Mouse (Mus musculus) embryonic fibroblast, embryonic 13.5 days (primary cell): ENCODE measurements at regions not wholly inside any gene's neighbourhood (a gene's known extent, or its start where the extent isn't known, plus 50 kb on each side); places are given as distances from the start of the nearest gene placed in this dataset.
A peak's percentile ranks its signal among the peaks of the same experiment; 100 is the strongest.

ENCODE experiments used
- H3K27ac ChIP-seq: 2 replicates; pipeline ENCODE4 v1.5.1; 2012; ENCODE audit warnings: low read length, control low read depth, inconsistent platforms; ENCODE audit not compliant: insufficient read depth
- H3K4me1 ChIP-seq: 2 replicates; pipeline ENCODE4 v1.6.1; 2011; ENCODE audit warnings: low read length; ENCODE audit not compliant: control insufficient read depth, insufficient read depth
- H3K4me3 ChIP-seq: 2 replicates; pipeline ENCODE4 v1.5.1; 2011; ENCODE audit warnings: mild to moderate bottlenecking, control low read depth, low read length; ENCODE audit not compliant: insufficient read depth
- CTCF ChIP-seq: IDR thresholded peaks from 2 replicates; pipeline ENCODE4 v1.5.1; 2011; ENCODE audit warnings: mild to moderate bottlenecking, control low read depth, low read length, moderate library complexity, borderline replicate concordance; ENCODE audit not compliant: insufficient read depth
- POLR2A ChIP-seq: IDR thresholded peaks from 2 replicates; pipeline ENCODE4 v1.6.1; 2011; ENCODE audit warnings: low read depth, mild to moderate bottlenecking, control low read depth, low read length, moderate library complexity

DNA sequence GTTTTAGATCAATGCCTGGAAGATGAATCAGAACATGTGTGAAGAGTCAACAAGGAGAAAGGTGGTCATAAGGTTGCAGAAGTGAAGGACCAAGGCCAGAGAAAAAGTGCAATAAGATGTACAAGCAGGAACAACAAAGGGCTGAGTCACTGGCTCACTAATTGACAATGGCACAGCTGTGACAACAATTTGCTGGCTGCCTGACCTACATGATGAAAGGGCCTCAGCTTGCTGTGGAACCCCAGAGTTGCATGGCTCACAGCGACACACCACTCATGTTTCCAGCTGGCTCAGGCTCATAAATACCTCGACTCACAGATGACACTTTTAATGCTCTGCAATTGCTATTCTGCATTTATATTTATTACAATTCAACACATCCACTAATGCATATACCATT, 799.3 kb upstream of the Nr2f1 start:
- TF ChIP-seq CTCF, result no peak
- peaks cover 2% of the 10 kb centered on the region; the same call in 1 of the 2 replicates for H3K4me1 ChIP-seq
- no peak overlapping the region for H3K4me3 ChIP-seq
- no peak overlapping the region for H3K27ac ChIP-seq

DNA sequence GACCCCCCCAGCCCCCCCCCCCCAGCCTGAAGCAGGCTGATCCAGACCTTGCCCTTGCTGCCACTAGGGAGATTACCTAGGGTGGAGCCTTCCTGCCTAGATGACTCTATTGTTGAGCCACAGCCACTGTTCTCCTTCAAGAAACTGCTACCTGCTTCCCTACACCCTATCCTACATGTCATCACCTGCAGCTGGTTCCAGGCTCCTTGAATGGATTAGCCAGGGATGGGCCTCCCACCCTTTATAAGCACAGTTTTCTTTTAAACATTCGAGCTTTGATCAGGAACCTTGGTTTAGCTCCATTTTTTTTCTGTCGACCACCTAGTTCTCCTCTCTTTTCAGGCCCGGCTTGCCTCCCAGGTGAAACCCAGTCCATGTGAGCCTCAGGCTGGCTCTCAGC, 792.8 kb upstream of the Nr2f1 start:
- H3K4me1 ChIP-seq, result no peaks in the 10 kb centered on the region
- no peak for TF ChIP-seq POLR2A
- no peak for TF ChIP-seq CTCF
- no peak overlapping the region for H3K4me3 ChIP-seq
- H3K27ac ChIP-seq, result no peak overlapping the region

DNA sequence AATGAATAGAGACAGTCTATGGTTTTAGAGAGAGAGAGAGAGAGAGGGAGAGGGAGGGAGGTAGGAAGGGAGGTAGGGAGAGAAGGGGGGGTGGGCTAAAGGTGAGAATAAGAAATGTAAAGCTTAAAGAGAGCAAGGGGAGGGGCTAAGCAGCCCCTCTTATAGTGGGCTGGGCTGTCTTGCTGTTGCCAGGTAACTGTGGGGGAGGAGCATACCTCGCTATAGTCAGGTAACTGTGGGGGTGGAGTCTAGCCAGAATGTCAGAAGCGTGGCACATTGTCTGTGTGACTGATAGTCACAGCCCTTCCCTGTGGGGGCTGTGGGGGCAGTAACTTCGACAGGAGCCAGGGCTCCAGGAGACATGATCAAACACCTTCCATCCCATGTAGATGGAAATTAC, 786.4 kb upstream of the Nr2f1 start:
- H3K4me3 ChIP-seq, result no peak overlapping the region
- TF ChIP-seq POLR2A, result no peak
- no peak overlapping the region for H3K27ac ChIP-seq
- no peaks in the 10 kb centered on the region for H3K4me1 ChIP-seq

DNA sequence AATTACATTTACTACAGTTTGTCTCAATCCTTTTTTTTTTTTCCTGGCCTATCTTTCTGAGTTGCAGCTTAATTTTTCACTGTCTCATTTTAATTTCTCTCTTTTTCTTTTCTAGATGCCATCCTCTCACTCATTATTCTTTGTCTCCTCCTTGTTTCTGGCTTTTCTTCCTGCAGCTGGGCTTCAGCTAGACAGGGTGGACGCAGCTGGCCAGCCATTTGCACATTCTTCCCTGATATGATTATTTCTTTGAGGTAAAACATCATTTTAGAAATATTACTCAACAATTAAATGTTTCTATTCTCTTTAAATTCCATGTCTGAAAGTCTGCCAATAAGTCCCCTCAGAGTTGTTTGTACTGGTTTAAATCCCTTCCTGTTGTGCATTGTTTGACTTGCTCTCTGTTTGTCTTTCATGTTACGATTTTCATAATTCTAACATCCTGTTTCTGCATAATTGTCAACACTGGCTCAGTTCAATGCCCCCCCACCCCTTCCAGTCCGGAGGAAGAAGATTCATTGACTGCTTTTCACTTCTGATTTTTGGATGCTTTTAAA, 777.7 kb upstream of the Nr2f1 start:
- no peaks in the 10 kb centered on the region for H3K4me1 ChIP-seq
- peak overlapping the region; percentile 34; the same call in 1 of the 2 replicates for H3K27ac ChIP-seq
- TF ChIP-seq POLR2A, result no peak
- TF ChIP-seq CTCF, result no peak
- no peak overlapping the region for H3K4me3 ChIP-seq

DNA sequence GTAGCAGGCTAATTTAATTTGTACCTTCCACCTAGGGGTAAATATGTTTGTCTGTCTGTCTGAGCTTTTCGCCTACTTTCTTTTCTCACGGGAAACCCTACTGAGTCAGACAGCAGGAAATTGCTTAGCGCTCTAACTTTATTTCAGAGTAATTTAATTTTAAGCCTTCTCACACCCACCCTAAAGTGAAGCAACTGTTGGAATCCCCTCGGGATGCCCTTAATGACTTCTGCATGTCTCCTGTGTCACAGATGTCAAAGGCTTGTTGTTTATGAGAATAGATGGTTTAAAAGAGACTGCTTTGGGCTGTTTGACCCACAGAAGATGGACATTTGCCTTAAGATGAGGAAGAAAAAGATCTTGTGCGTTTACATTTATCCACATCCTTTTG, 738.8 kb upstream of the Nr2f1 start:
- H3K27ac ChIP-seq, result no peak overlapping the region
- TF ChIP-seq CTCF (no peak), POLR2A (no peak)
- H3K4me1 ChIP-seq, result no peaks in the 10 kb centered on the region; the same call in 1 of the 2 replicates
- H3K4me3 ChIP-seq, result no peak overlapping the region

DNA sequence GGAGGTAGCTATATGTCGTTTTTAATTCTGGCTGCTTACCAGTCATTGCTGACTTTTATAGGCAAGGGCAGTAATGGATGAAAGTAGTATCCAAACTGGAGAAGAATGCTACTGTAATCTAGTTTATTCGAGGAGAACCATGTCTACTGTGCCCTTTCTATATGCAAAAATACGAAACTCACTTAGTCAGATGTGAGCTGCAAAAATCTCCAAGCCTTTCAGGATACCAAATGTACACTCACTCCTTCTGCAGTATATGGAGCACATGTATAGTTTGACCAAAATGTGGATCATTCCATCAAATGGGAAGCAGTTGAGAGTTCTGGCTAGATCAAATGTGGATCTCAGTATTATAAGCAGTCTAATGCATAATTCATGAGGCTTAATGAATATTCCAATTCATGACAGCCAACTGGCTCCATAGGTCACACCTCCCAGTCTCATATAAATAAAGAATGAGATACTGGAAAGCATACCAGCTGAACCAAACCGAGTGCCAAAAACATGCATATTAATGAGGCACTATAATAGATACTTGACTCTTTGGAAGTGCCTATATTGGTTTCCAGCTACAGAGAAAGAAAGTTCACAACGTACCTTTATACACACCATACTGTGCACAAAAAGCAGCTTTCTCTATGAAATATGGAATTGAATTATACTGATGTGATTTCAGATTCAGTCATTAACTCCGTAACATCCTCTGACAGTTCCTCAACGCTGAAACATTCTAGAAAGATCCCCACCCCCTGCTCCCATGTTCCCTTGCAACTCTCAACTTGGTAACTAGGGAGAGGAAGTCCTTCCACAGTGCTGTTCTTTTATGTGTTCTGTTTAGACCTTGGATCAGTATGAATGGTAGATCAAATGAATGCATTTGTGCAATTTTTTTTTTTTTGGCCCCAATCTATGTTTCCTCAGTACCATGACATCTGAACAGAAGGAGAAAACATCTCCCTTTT, 738.1 kb upstream of the Nr2f1 start:
- TF ChIP-seq POLR2A (no peak), CTCF (no peak)
- Histone ChIP-seq H3K27ac (no peak overlapping the region), H3K4me3 (no peak overlapping the region), H3K4me1 (no peaks in the 10 kb centered on the region; the same call in 1 of the 2 replicates)

DNA sequence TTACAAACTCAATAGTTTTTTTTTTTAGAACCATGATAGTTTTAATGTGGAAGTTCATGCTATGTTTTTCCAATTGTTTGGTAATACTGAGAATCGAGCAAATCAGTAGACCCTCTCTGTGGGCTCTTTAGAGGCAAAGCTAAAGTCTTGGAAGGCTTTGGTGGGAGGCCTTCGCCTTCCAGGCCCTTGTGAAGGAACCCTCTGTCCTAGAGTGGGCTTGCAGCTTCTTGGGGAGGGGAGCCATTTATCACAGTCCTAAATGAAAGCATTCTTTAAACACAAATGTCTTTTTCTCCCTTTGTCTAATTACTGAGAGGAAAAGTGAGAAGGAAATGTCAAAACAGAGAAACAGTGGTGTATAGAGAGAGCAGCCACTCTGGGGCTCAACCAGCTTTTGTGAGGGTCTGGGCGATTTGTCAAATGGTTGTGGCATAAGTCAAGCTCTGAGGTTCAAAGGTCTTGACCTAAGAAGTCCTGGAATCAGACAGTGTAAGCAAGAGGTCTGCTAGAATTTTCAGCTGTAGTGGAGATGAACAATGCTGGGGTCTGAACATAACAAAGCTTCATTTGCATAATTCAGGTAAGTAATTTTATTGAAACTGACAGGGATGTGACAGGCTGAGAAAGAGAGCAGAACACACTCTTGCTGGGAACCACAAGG, 736.6 kb upstream of the Nr2f1 start:
- Histone ChIP-seq H3K4me1 (no peaks in the 10 kb centered on the region; the same call in 1 of the 2 replicates), H3K27ac (no peak overlapping the region), H3K4me3 (no peak overlapping the region)
- TF ChIP-seq POLR2A, result no peak
- no peak for TF ChIP-seq CTCF

DNA sequence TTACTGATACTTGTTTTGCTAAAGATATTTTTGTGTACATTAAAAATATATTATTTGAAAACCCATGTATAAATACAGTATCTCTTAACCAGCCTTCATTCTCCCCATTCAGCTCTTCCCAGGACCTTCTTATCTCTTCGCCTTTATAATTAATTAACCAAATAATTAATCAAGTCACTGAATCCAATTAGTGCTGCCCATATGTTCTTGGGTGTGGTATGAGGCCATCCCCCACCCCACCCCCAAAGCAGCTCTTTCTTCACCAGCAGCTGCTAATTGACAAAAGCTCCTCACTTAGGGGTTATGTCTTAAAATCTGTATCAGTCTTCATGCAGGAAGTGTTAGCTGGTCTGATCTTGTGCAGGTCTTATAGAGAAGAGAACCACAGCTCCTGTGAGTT, 728.8 kb upstream of the Nr2f1 start:
- H3K4me3 ChIP-seq, result no peak overlapping the region
- H3K27ac ChIP-seq, result no peak overlapping the region
- H3K4me1 ChIP-seq, result no peaks in the 10 kb centered on the region
- TF ChIP-seq CTCF (no peak), POLR2A (no peak)

DNA sequence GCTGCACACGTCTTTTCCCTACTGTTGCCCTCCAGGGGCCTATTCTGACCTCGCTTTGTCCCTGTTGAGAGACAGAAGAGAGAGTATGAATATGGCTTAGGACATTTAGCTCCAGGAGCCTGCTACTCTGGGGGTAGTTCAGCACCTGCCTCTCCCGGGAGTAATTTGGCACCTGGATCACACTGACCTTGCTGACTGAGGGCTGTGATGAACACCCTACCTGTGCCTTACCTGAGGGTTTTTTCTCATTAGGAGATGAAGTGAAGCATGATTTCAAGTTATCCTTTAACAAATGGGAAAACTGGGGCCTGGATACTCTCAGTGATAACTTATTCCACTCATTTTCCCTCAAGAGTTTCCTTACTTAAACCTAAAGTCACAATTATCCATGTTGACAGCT, 721.2 kb upstream of the Nr2f1 start:
- H3K4me3 ChIP-seq, result no peak overlapping the region
- TF ChIP-seq POLR2A (no peak), CTCF (no peak)

DNA sequence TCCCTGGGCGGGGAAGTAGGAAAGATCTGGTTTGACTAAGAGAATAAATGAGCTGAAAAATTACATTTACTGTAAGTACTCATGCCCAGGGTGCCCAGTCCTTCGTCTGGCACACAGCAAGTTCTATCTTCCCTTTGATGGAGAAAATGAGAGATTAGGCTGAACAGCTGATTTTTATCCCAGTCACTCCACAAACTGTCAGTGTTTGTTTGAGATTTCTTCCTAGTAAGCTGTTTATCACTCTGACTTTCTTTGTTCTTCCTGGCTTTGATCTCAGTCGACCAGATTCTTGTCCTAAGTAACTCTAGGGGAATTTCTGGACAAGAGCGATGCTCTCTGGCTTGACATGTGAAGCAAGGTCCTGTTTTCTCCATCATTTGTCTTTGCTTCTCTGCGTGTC, 710.3 kb upstream of the Nr2f1 start:
- no peak for TF ChIP-seq CTCF
- TF ChIP-seq POLR2A, result no peak
- no peaks in the 10 kb centered on the region for H3K4me1 ChIP-seq
- H3K4me3 ChIP-seq, result no peak overlapping the region
- no peak overlapping the region for H3K27ac ChIP-seq

More for the DNA sequence above, 721.2 kb upstream of the Nr2f1 start:
- H3K27ac ChIP-seq, result no peak overlapping the region
- no peaks in the 10 kb centered on the region for H3K4me1 ChIP-seq
